Mouse (Mus musculus): ENCODE data around the gene Camk1g.

DNA sequence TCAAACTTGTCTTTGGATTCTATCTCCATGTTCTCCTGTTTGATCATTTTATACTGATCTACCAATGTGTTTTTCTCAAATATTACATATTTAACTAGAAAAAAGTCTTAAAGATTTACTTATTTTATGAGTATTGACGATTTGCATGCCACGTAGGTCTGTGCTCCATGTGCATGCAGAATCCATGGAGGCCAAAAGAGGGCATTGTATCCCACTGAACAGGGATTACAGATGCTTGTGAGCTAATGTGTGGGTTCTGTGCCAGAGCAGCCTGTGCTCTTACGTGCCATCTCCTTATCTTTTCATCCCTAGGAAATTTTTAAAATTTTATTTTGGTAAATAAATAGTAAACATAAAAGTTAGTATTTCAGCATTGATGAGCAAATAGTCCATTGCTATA is 22.2 kb upstream of the Camk1g start:
- no peak for TF ChIP-seq POLR2A (IDR thresholded peaks at IDR 0.05; ENCODE audit: control insufficient read depth, extremely low read depth, insufficient read depth, low read length, poor library complexity)
- no peak for TF ChIP-seq CTCF (IDR thresholded peaks at IDR 0.05; ENCODE audit: borderline replicate concordance, control insufficient read depth, extremely low read depth, insufficient read depth, low read length, poor library complexity)
